Mouse (Mus musculus) 3T3-L1 (cell line): ENCODE data around the gene 4930449I24Rik.
"Not testable (repeated sequence)": the region's sequence is repeated elsewhere in the genome, so short reads cannot be mapped to it uniquely, and the experiment has no call there.

Experiments used
- DNase-seq: peaks from one replicate; pipeline ENCODE4 v3.0.0-alpha.2; 2015; ENCODE audit warnings: low read depth, low spot score

4930449I24Rik gene

GRCm38 (mm10) chr5:146502099-146502498, at the start of gene 4930449I24Rik:
Gene 4930449I24Rik (plus strand): TSS chr5:146502399.
- DNase-seq, result not testable (repeated sequence)

- no peak for DNase-seq
Observed at GRCm38 (mm10) chr5:146453556-146453955, 48.6 kb upstream of the 4930449I24Rik start.

- DNase-seq, result no peak
Observed at GRCm38 (mm10) chr5:146461612-146462011, 40.6 kb upstream of the 4930449I24Rik start.

GRCm38 (mm10) chr5:146466663-146467062, 35.5 kb upstream of the 4930449I24Rik start:
- no peak for DNase-seq

GRCm38 (mm10) chr5:146468311-146468710, 33.9 kb upstream of the 4930449I24Rik start:
- no peak for DNase-seq

- no peak for DNase-seq
Observed at GRCm38 (mm10) chr5:146470821-146471220, 31.4 kb upstream of the 4930449I24Rik start.

GRCm38 (mm10) chr5:146471311-146471710, 30.9 kb upstream of the 4930449I24Rik start:
- DNase-seq, result no peak

- no peak for DNase-seq
Observed at GRCm38 (mm10) chr5:146471821-146472220, 30.4 kb upstream of the 4930449I24Rik start.

- peak; percentile 26 for DNase-seq
Observed at GRCm38 (mm10) chr5:146479564-146479963, 22.6 kb upstream of the 4930449I24Rik start.

GRCm38 (mm10) chr5:146481665-146482064, 20.5 kb upstream of the 4930449I24Rik start, which contains the start of gene Gm6408:
Gene Gm6408 (plus strand): TSS chr5:146481965.
- not testable (repeated sequence) for DNase-seq

- DNase-seq, result peak; percentile 39
Observed at GRCm38 (mm10) chr5:146488959-146489358, 13.2 kb upstream of the 4930449I24Rik start.

GRCm38 (mm10) chr5:146491063-146491462, 11.1 kb upstream of the 4930449I24Rik start, which contains the start of gene Gm6370:
Gene Gm6370 (plus strand): TSS chr5:146491363.
- not testable (repeated sequence) for DNase-seq

GRCm38 (mm10) chr5:146513823-146514222, 11.6 kb downstream of the 4930449I24Rik start, which contains the start of gene Gm3402:
Gene Gm3402 (plus strand): TSS chr5:146514123.
- not testable (repeated sequence) for DNase-seq

GRCm38 (mm10) chr5:146525501-146525900, 23.3 kb downstream of the 4930449I24Rik start, which contains the start of gene Gm3404:
Gene Gm3404 (plus strand): TSS chr5:146525801.
- DNase-seq, result not testable (repeated sequence)

GRCm38 (mm10) chr5:146537347-146537746, 35.1 kb downstream of the 4930449I24Rik start, which contains the start of gene Gm3409:
Gene Gm3409 (plus strand): TSS chr5:146537647.
- DNase-seq, result not testable (repeated sequence)
